Mouse (Mus musculus) right cerebral cortex, postnatal 14 days (tissue): Measurements from ENCODE around the gene Olfr530.

Source experiments
- DNase-seq: peaks from one replicate; pipeline ENCODE4 v3.0.0; 2022

Olfr530 gene

DNA sequence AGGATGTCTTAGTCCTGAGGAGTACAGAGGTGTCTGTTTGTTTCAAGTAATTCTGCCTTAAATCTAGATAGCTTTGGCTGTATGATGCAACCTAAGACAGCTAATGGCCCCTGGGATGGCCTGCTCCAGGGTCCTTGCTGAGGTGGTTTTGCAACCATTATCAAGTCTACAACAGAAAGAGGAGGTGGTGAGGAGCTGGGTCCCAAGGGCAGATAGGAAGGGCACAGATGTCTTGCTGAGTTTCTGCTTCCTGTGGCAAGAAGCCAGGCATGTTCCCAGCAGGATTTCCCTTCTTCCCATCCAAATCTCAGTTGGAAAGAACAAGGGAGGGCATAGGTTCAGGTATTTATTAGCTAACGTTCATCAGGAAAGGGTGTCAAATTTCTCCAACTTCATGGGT lies at the start of gene Olfr530:
Gene Olfr530, minus strand, starts transcription at position 101 of the 400 bp plus-strand sequence.
- no peak for DNase-seq

- DNase-seq = no peak
Measured at GRCm38 (mm10) chr7:140421539-140421938, 45.4 kb upstream of the Olfr530 start, which contains the start of gene Olfr532. Gene Olfr532 (minus strand): TSS chr7:140421639.

DNA sequence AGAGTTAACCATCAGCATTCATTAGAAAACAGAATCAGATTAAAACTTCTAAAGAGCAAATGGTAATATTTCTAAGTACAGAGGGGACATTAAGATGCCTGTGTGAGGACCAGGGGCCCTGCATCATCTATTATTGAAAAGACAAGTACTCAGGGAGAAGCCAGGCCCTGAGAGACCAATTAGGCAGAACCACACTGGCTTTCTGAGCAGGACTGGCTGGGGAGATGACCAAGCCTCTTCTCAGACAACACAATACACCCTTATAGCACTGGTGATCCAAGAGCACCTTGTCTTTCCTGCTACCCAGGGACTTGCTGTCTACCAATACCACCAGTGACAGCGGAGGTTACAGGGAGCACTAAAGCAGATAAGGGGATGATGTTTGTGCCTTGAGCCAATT lies 26.7 kb upstream of the Olfr530 start, which contains the start of gene Olfr531:
Gene Olfr531, minus strand, starts transcription at position 101 of the 400 bp plus-strand sequence.
- DNase-seq = no peak

GRCm38 (mm10) chr7:140376911-140377310 lies 780 bp upstream of the Olfr530 start:
- no peak for DNase-seq

- no peak for DNase-seq
Measured at GRCm38 (mm10) chr7:140374300-140374699, 1.8 kb downstream of the Olfr530 start.

DNA sequence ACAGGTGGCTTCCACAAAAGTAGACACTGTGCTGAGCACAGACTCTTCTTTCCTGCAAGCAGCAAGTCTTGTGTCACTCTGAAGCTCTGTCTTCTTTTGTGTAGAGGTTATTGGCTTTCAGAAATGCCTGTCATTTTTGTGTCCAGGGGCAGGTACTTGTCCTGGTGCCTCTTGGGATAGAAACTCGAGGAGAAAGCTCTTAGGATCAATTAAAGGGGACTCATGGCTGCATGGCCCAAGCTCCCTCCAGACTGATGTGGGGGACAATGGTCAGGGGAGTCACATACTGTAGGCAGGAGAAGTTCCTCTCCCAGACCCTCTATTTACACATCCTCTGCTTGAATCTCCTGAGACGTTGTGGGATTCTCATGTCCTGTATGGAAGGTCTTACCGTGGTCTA lies 14.6 kb downstream of the Olfr530 start, which contains the start of gene Olfr60:
Gene Olfr60, minus strand, starts transcription at position 101 of the 400 bp plus-strand sequence.
- DNase-seq = no peak

DNA sequence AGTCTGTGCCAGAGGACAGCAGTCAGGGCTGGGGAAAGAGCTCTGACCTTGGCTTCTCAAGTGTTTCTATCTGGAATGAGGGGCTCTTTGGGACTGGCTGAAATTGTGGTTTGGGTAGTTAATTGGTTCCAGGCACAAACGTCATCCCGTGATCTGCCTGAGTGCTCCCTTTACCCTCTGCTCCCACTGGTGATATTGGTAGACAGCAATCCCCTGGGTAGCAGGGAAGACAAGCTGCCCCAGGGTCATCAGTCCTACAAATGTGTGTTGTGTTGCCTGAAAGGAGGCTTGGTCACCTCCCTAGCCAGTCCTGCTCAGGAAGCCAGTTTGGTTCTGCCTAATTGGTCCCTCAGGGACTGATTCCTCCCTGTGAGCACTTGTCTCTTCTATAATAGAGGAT lies 42.4 kb downstream of the Olfr530 start, which contains the start of gene Olfr527:
Gene Olfr527, plus strand, starts transcription at position 301 of the 400 bp plus-strand sequence.
- no peak for DNase-seq

DNA sequence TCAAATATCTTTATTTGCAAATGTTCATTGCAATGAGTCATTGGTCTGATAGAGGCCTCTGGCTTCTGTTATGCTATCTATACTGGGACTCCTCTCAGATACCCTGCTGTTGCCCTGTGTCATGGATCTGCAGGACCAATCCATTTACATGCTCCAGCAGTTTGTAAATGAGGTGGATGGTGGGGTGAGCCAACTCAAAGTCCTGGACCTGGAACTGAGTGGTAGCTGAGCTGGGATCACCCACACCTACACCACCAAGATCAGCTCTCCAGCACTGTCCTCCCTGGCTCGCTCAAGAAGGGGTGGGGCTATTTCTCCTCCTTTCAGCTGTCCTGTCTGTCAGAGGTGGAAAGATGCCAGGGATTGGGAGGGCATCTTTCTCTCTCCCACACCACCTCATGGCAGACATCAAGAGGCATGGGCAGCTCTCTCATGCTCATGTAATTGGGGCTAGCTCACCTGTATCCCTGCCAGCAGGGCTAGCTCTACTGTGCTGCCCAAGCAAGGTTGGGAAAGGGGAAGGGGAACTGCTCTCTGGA lies 46.3 kb downstream of the Olfr530 start:
- no peak for DNase-seq
